Mouse (Mus musculus) C2C12 (cell line): ENCODE results near the gene Atp1a3.

ENCODE experiments used
- CEBPB ChIP-seq: IDR thresholded peaks from one replicate; pipeline ENCODE4 v1.6.1; 2011; ENCODE audit warnings: low read depth, mild to moderate bottlenecking, control low read depth, moderate library complexity
- CTCF ChIP-seq: IDR thresholded peaks from one replicate; pipeline ENCODE4 v1.5.1; 2011; ENCODE audit not compliant: control insufficient read depth, insufficient read depth, insufficient read length
- MAX ChIP-seq: IDR thresholded peaks from one replicate; pipeline ENCODE4 v1.6.1; 2011; ENCODE audit warnings: mild to moderate bottlenecking, control low read depth
- MYOD1 ChIP-seq: IDR thresholded peaks from one replicate; pipeline ENCODE4 v1.6.1; 2011; ENCODE audit warnings: low read depth; ENCODE audit not compliant: control insufficient read depth, insufficient read length
- MYOG ChIP-seq: IDR thresholded peaks from one replicate; pipeline ENCODE4 v1.6.1; 2011; ENCODE audit not compliant: control insufficient read depth, insufficient read length; ENCODE audit errors: extremely low read depth
- USF1 ChIP-seq: IDR thresholded peaks from one replicate; pipeline ENCODE4 v1.6.1; 2011; ENCODE audit warnings: low read depth, mild to moderate bottlenecking, control low read depth, moderate library complexity

- TF ChIP-seq CTCF (no peak), USF1 (no peak), MAX (no peak), MYOG (no peak), CEBPB (no peak), MYOD1 (no peak)
These were observed 51.3 kb downstream of the Atp1a3 start for GRCm38 (mm10) chr7:24954450-24954849.
